Mouse (Mus musculus) G1E (cell line): Measurements from ENCODE around the gene Prr19. TPM values are rescaled to one million over a fixed set of nuclear protein-coding genes. Genes with fewer than 3 reads are reported as not detected.
"Not testable (repeated sequence)": the region's sequence is repeated elsewhere in the genome, so short reads cannot be mapped to it uniquely, and the experiment has no call there.

Experiments
- ATAC-seq: 2 replicates; pipeline ENCODE4 v1.8.0; 2016; ENCODE audit warnings: mild to moderate bottlenecking; ENCODE audit not compliant: insufficient number of reproducible peaks, poor library complexity, low FRiP score, severe bottlenecking; ENCODE audit errors: extremely low read depth
- DNase-seq: peaks from one replicate; pipeline ENCODE4 v3.0.0; 2012; ENCODE audit warnings: low spot score
- H3K27me3 ChIP-seq: 2 replicates; pipeline ENCODE4 v1.6.1; 2012; ENCODE audit warnings: mild to moderate bottlenecking, low read length, inconsistent platforms; ENCODE audit not compliant: insufficient read depth
- H3K36me3 ChIP-seq: replicated peaks from 2 replicates; pipeline ENCODE3; 2012; ENCODE audit warnings: mild to moderate bottlenecking, inconsistent platforms
- H3K4me1 ChIP-seq: 2 replicates; pipeline ENCODE4 v1.6.1; 2012; ENCODE audit warnings: low read depth, low read length, inconsistent platforms, mixed read lengths; ENCODE audit not compliant: insufficient read depth
- H3K4me3 ChIP-seq: 2 replicates; pipeline ENCODE4 v1.5.1; 2012; ENCODE audit warnings: low read depth, mild to moderate bottlenecking, inconsistent platforms, low read length, moderate library complexity, mixed read lengths
- H3K9me3 ChIP-seq: replicated peaks from 2 replicates; pipeline ENCODE4 v1.6.1; 2012; ENCODE audit warnings: inconsistent platforms
- CTCF ChIP-seq: IDR thresholded peaks from 2 replicates; pipeline ENCODE4 v1.5.1; 2012; ENCODE audit warnings: low read depth, low read length, inconsistent platforms, mixed read lengths
- GATA1 ChIP-seq: IDR thresholded peaks from 2 replicates; pipeline ENCODE4 v1.6.1; 2012; ENCODE audit warnings: borderline replicate concordance, low read length, inconsistent platforms, mixed read lengths
- GATA2 ChIP-seq: IDR thresholded peaks from 2 replicates; pipeline ENCODE4 v1.6.1; 2012; ENCODE audit warnings: low read depth, low read length, inconsistent platforms, borderline replicate concordance
- POLR2AphosphoS5 ChIP-seq: IDR thresholded peaks from 2 replicates; pipeline ENCODE4 v1.6.1; 2012; ENCODE audit warnings: low read depth, low read length, inconsistent platforms; ENCODE audit not compliant: insufficient replicate concordance
- TAL1 ChIP-seq: conservative IDR thresholded peaks from 2 replicates; pipeline ENCODE4 v1.6.1; 2012; ENCODE audit warnings: low read depth, low read length, inconsistent platforms, mixed read lengths
- polyA plus RNA-seq: library from polyadenylated mRNA; stranded (reverse); fragments of >175 nt; gene quantifications from 2 replicates; pipeline ENCODE4 v1.2.3, GENCODE M21; 2012
- total RNA-seq, 2 experiments: library from RNA; stranded (forward) in 1 of 2; stranded (reverse) in 1 of 2; fragments of 200-1000 nt in 1 of 2; fragments of >200 nt in 1 of 2; fragmentation: Nextera tagmentation in 1 of 2; gene quantifications; 2 replicates each; pipeline ENCODE4 v1.2.3; 2014 to 2017

Gene Prr19
- total RNA-seq (2014; fragmentation: Nextera tagmentation) (not detected in 2 replicates), total RNA-seq (2017) (not detected in 2 replicates), polyA plus RNA-seq (0.07 TPM in 1 of 2 replicates, not detected in the other)

- peaks cover 6% of the 10 kb centered on the region for H3K36me3 ChIP-seq
- TF ChIP-seq POLR2AphosphoS5 (no peak), TAL1 (no peak), GATA1 (no peak), CTCF (no peak), GATA2 (no peak)
- no peaks in the 10 kb centered on the region for H3K9me3 ChIP-seq
- H3K4me1 ChIP-seq: peaks cover 36% of the 10 kb centered on the region
- no peak for DNase-seq
- ATAC-seq: no peak
- H3K4me3 ChIP-seq: no peak within 1 kb of the TSS
- peaks cover 29% of the 10 kb centered on the region for H3K27me3 ChIP-seq
These were observed at the start of gene Prr19 for GRCm38 (mm10) chr7:25301063-25301462. Prr19 (plus strand) TSS chr7:25301411.

GRCm38 (mm10) chr7:25251822-25252221 lies 49.4 kb upstream of the Prr19 start:
- Histone ChIP-seq H3K27me3 (peaks cover 14% of the 10 kb centered on the region), H3K9me3 (no peaks in the 10 kb centered on the region), H3K36me3 (peaks cover 13% of the 10 kb centered on the region), H3K4me3 (no peak overlapping the region), H3K4me1 (peaks cover 36% of the 10 kb centered on the region)
- no peak for DNase-seq
- ATAC-seq: no peak
- TF ChIP-seq POLR2AphosphoS5 (no peak), GATA2 (no peak), GATA1 (no peak), TAL1 (no peak), CTCF (no peak)

GRCm38 (mm10) chr7:25261896-25262295 lies 39.3 kb upstream of the Prr19 start:
- Histone ChIP-seq H3K9me3 (no peaks in the 10 kb centered on the region), H3K27me3 (peaks cover 6% of the 10 kb centered on the region), H3K4me3 (no peak overlapping the region), H3K36me3 (no peaks in the 10 kb centered on the region), H3K4me1 (peaks cover 14% of the 10 kb centered on the region)
- DNase-seq: no peak
- TF ChIP-seq TAL1 (no peak), POLR2AphosphoS5 (no peak), GATA2 (no peak), CTCF (no peak), GATA1 (no peak)
- ATAC-seq: no peak

GRCm38 (mm10) chr7:25263968-25264870 lies 37.0 kb upstream of the Prr19 start:
- no peak for DNase-seq
- TF ChIP-seq GATA2 (no peak), CTCF (no peak), POLR2AphosphoS5 (no peak), TAL1 (no peak), GATA1 (no peak)

GRCm38 (mm10) chr7:25265743-25266142 lies 35.5 kb upstream of the Prr19 start:
- peaks cover 41% of the 10 kb centered on the region for H3K4me1 ChIP-seq
- ATAC-seq, H3K4me3 ChIP-seq, H3K27me3 ChIP-seq, H3K9me3 ChIP-seq, DNase-seq: not testable (repeated sequence)
- peaks cover 12% of the 10 kb centered on the region for H3K36me3 ChIP-seq

More at GRCm38 (mm10) chr7:25263968-25264870, 37.0 kb upstream of the Prr19 start:
- Histone ChIP-seq H3K9me3 (no peaks in the 10 kb centered on the region), H3K36me3 (no peaks in the 10 kb centered on the region), H3K27me3 (no peaks in the 10 kb centered on the region), H3K4me1 (peaks cover 26% of the 10 kb centered on the region), H3K4me3 (no peak overlapping the region)
- ATAC-seq: no peak

- H3K9me3 ChIP-seq: no peaks in the 10 kb centered on the region
- H3K4me1 ChIP-seq: peaks cover 47% of the 10 kb centered on the region
- peak overlapping the region; percentile 85; the same call in 1 of the 2 replicates for H3K4me3 ChIP-seq
- no peak for ATAC-seq
- no peak for DNase-seq
- H3K27me3 ChIP-seq: no peaks in the 10 kb centered on the region
- H3K36me3 ChIP-seq: peaks cover 18% of the 10 kb centered on the region
- TF ChIP-seq TAL1: no peak
- TF ChIP-seq CTCF: no peak
- no peak for TF ChIP-seq GATA1
- no peak for TF ChIP-seq GATA2
- TF ChIP-seq POLR2AphosphoS5: no peak
These were observed 34.8 kb upstream of the Prr19 start for GRCm38 (mm10) chr7:25266180-25266962.
